Mouse (Mus musculus) erythroblast, embryonic 14.5 days (primary cell): ENCODE data around the gene Slc8b1.

Experiments
- GATA1 ChIP-seq: IDR thresholded peaks from 2 replicates; pipeline ENCODE4 v1.6.1; 2012; ENCODE audit warnings: low read length, inconsistent platforms, mixed read lengths
- TAL1 ChIP-seq: IDR thresholded peaks from 3 replicates; pipeline ENCODE4 v1.6.1; 2012; ENCODE audit warnings: low read length, inconsistent platforms, mixed read lengths

- TF ChIP-seq GATA1, result no peak
- no peak for TF ChIP-seq TAL1
Observed at GRCm38 (mm10) chr5:120467026-120467425, 43.9 kb upstream of the Slc8b1 start.
